9 mouse cellular contexts compared by ENCODE assay signal in the genomic region with DNA sequence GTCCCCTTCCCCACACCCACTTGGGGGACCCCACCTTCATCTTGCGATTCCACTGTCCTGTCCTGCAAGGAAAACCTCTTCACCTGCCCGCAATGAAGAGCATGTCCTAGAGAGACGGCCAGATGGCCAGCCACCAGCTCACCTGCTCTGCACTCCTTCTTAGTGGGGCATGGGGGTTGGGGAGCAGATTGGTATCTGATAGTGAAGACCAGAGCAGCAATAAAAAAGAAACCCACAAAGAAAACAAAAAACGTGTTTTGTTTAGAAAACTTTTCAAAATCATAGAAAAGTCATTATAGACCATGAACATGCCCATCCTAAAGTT. TPM values are rescaled to one million over a fixed set of nuclear protein-coding genes. Genes with fewer than 3 reads are reported as not detected.
A peak's percentile ranks its signal among the peaks of the same experiment; 100 is the strongest.
DNase-seq lines count a peak whose midpoint lies in the region; ATAC-seq and TF ChIP-seq lines count a peak whose summit lies in the region.
"Had no signal": no experiment of that assay in that cellular context is flagged by ENCODE, and none has a peak within 500 bp of the region (broad histone marks: within the 10 kb centered on the region; RNA-seq: fewer than 3 reads in every experiment).

No protein-coding gene starts in this region.

- no peak for ATAC-seq in intestine, embryonic 15.5 days
- no peak for ATAC-seq in intestine, postnatal 0 days
- no peak for ATAC-seq in hindbrain, embryonic 13.5 days (ENCODE audit: low FRiP score)
- no peak for ATAC-seq in midbrain, embryonic 14.5 days (ENCODE audit: low FRiP score, low TSS enrichment)
- ATAC-seq: Patski had no signal

- 0 out of 2 replicates have a peak, but pooled peaks cover 3% of the 10 kb centered on the region for H3K4me1 ChIP-seq in intestine, embryonic 15.5 days (replicated peaks)
- no peaks in the 10 kb centered on the region for H3K4me1 ChIP-seq in intestine, postnatal 0 days (replicated peaks; ENCODE audit: control insufficient read depth, insufficient read depth, low read length)
- peaks cover 28% of the 10 kb centered on the region for H3K4me1 ChIP-seq in embryonic facial prominence, embryonic 10.5 days
- peaks cover 15% of the 10 kb centered on the region for H3K4me1 ChIP-seq in hindbrain, embryonic 13.5 days (replicated peaks)
- 0 out of 2 replicates have a peak, but pooled peaks cover 11% of the 10 kb centered on the region for H3K4me1 ChIP-seq in midbrain, embryonic 14.5 days (ENCODE audit: control insufficient read depth, insufficient read depth, low read length)

- no peak overlapping the region for H3K4me3 ChIP-seq in intestine, embryonic 15.5 days (replicated peaks)
- H3K4me3 ChIP-seq in intestine, postnatal 0 days (ENCODE audit: low read depth, low read length) = no peak overlapping the region
- H3K4me3 ChIP-seq in embryonic facial prominence, embryonic 10.5 days = peak overlapping the region; percentile 46
- H3K4me3 ChIP-seq in hindbrain, embryonic 13.5 days = peak overlapping the region; percentile 18; the same call in 1 of the 2 replicates
- H3K4me3 ChIP-seq in midbrain, embryonic 14.5 days (replicated peaks; ENCODE audit: low read depth, low read length) = peak overlapping the region; percentile 10; the same call in 1 of the 2 replicates

- H3K36me3 ChIP-seq in intestine, embryonic 15.5 days = no peaks in the 10 kb centered on the region
- no peaks in the 10 kb centered on the region for H3K36me3 ChIP-seq in intestine, postnatal 0 days (ENCODE audit: control insufficient read depth, insufficient read depth)
- H3K36me3 ChIP-seq in embryonic facial prominence, embryonic 10.5 days (replicated peaks) = no peaks in the 10 kb centered on the region
- H3K36me3 ChIP-seq in hindbrain, embryonic 13.5 days = no peaks in the 10 kb centered on the region
- no peaks in the 10 kb centered on the region for H3K36me3 ChIP-seq in midbrain, embryonic 14.5 days (ENCODE audit: control insufficient read depth, insufficient read depth, low read length)

- H3K4me2 ChIP-seq in intestine, embryonic 15.5 days (replicated peaks) = peak overlapping the region; percentile 22; the same call in 1 of the 2 replicates
- no peak overlapping the region for H3K4me2 ChIP-seq in intestine, postnatal 0 days (replicated peaks; ENCODE audit: low read depth)
- peak overlapping the region; percentile 43 for H3K4me2 ChIP-seq in hindbrain, embryonic 13.5 days
- peak overlapping the region; percentile 43 for H3K4me2 ChIP-seq in midbrain, embryonic 14.5 days (ENCODE audit: low read length)

- H3K27me3 ChIP-seq in intestine, embryonic 15.5 days (replicated peaks) = peaks cover 50% of the 10 kb centered on the region
- peaks cover 38% of the 10 kb centered on the region for H3K27me3 ChIP-seq in intestine, postnatal 0 days (replicated peaks; ENCODE audit: control insufficient read depth, insufficient read depth, low read length)
- H3K27me3 ChIP-seq in embryonic facial prominence, embryonic 10.5 days (replicated peaks; ENCODE audit: low read depth, poor library complexity, severe bottlenecking) = peaks cover 67% of the 10 kb centered on the region
- peaks cover 61% of the 10 kb centered on the region for H3K27me3 ChIP-seq in hindbrain, embryonic 13.5 days
- peaks cover 35% of the 10 kb centered on the region for H3K27me3 ChIP-seq in midbrain, embryonic 14.5 days (ENCODE audit: control insufficient read depth, insufficient read depth, low read length)
- H3K27me3 ChIP-seq: Patski had no signal

- H3K9me3 ChIP-seq in intestine, embryonic 15.5 days = no peaks in the 10 kb centered on the region
- no peaks in the 10 kb centered on the region for H3K9me3 ChIP-seq in intestine, postnatal 0 days (ENCODE audit: control insufficient read depth)
- no peaks in the 10 kb centered on the region for H3K9me3 ChIP-seq in embryonic facial prominence, embryonic 10.5 days
- no peaks in the 10 kb centered on the region for H3K9me3 ChIP-seq in hindbrain, embryonic 13.5 days
- H3K9me3 ChIP-seq in midbrain, embryonic 14.5 days (ENCODE audit: control insufficient read depth, low read length) = no peaks in the 10 kb centered on the region

- intact Hi-C loops in left cerebral cortex, postnatal 36 days (cut with DNase I) = loop anchor here (5.0 kb wide), 1 partner anchor 562 kb away; no protein-coding TSS in a partner anchor

- no peak overlapping the region for H3K9ac ChIP-seq in intestine, embryonic 15.5 days
- H3K9ac ChIP-seq in intestine, postnatal 0 days (ENCODE audit: low read depth, low read length) = no peak overlapping the region
- H3K9ac ChIP-seq in hindbrain, embryonic 13.5 days = peak overlapping the region; percentile 46
- peak overlapping the region; percentile 39; the same call in 1 of the 2 replicates for H3K9ac ChIP-seq in midbrain, embryonic 14.5 days (replicated peaks; ENCODE audit: low read length)

- 5% methylated on average over 4 of the region's 4 CpGs for WGBS in intestine, embryonic 15.5 days
- 3% methylated on average over 4 of the region's 4 CpGs for WGBS in intestine, postnatal 0 days
- 6% methylated on average over 4 of the region's 4 CpGs for WGBS in embryonic facial prominence, embryonic 10.5 days
- 9% methylated on average over 4 of the region's 4 CpGs for WGBS in hindbrain, embryonic 13.5 days
- WGBS in midbrain, embryonic 14.5 days = 11% methylated on average over 4 of the region's 4 CpGs

- no peak overlapping the region for H3K27ac ChIP-seq in intestine, embryonic 15.5 days
- H3K27ac ChIP-seq in intestine, postnatal 0 days (ENCODE audit: low read depth, low read length) = no peak overlapping the region
- H3K27ac ChIP-seq in embryonic facial prominence, embryonic 10.5 days (replicated peaks) = no peak overlapping the region
- no peak overlapping the region for H3K27ac ChIP-seq in hindbrain, embryonic 13.5 days
- H3K27ac ChIP-seq in midbrain, embryonic 14.5 days (replicated peaks; ENCODE audit: low read depth, low read length) = no peak overlapping the region

- DNase-seq in embryonic facial prominence, embryonic 10.5 days (ENCODE audit: low spot score) = no peak
- DNase-seq in midbrain, embryonic 14.5 days = no peak
- no peak for DNase-seq in left cerebral cortex, postnatal 36 days (ENCODE audit: low spot score in 2 of 2)
- DNase-seq in gastrocnemius, adult 8-10 months (ENCODE audit: low spot score in 2 of 2) = no peak

- TF ChIP-seq CTCF in intestine, postnatal 0 days (IDR thresholded peaks at IDR 0.05; ENCODE audit: low read depth) = no peak

RNA-seq across cellular contexts. Expression of a gene that starts 40.4 kb away (rescaled TPM):
- polyA plus RNA-seq in intestine, embryonic 15.5 days (2015; fragmentation: Nextera tagmentation; extraction: Ambion mirVana) = 0.09 and 0.44 TPM in 2 replicates
- not detected in 2 replicates for polyA plus RNA-seq in intestine, postnatal 0 days (2015; fragmentation: Nextera tagmentation; extraction: Ambion mirVana)
- polyA plus RNA-seq in embryonic facial prominence, embryonic 10.5 days (2016; fragmentation: Nextera tagmentation; extraction: Ambion mirVana) = 17.9 and 19.6 TPM in 2 replicates
- polyA plus RNA-seq in hindbrain, embryonic 13.5 days (2015; fragmentation: Nextera tagmentation; extraction: Ambion mirVana) = 22.1 and 23.6 TPM in 2 replicates
- polyA plus RNA-seq in midbrain, embryonic 14.5 days (2014; fragmentation: Nextera tagmentation; extraction: Ambion mirVana) = 47.8 and 68.9 TPM in 2 replicates
- 10 to 100 TPM; 76.7 to 79.0 TPM for total RNA-seq in left cerebral cortex, postnatal 36 days (2021)
- total RNA-seq in gastrocnemius, adult 8-10 months (2022) = under 1 TPM in 3 of 4 experiments, not detected in 1; 0.09 to 0.32 (median 0.15) TPM
- total RNA-seq: gastrocnemius, adult 18-20 months had no signal

Comparison
In these comparisons a context has a peak if more than half of its experiments do, and no peak if none do; other contexts are left out.
1. H3K4me3 ChIP-seq: peak in embryonic facial prominence, embryonic 10.5 days (single experiment), hindbrain, embryonic 13.5 days (single experiment) and midbrain, embryonic 14.5 days (single experiment); none in intestine, embryonic 15.5 days (single experiment) and intestine, postnatal 0 days (single experiment).
2. H3K9ac ChIP-seq: peak in hindbrain, embryonic 13.5 days (single experiment) and midbrain, embryonic 14.5 days (single experiment); none in intestine, embryonic 15.5 days (single experiment) and intestine, postnatal 0 days (single experiment).
3. RNA of a gene that starts 40.4 kb away (polyA plus RNA-seq): 47.8 to 68.9 TPM in midbrain, embryonic 14.5 days, 22.1 to 23.6 TPM in hindbrain, embryonic 13.5 days and 17.9 to 19.6 TPM in embryonic facial prominence, embryonic 10.5 days; 0.09 to 0.44 TPM in intestine, embryonic 15.5 days and not detected in intestine, postnatal 0 days; every median in the first group is over 10 times any median in the second.